Mouse (Mus musculus) induced T-regulatory cell, adult 2 months (primary cell): ENCODE measurements around the gene Tpk1.
"Not testable (repeated sequence)": the region's sequence is repeated elsewhere in the genome, so short reads cannot be mapped to it uniquely, and the experiment has no call there.

Source experiments
- DNase-seq: peaks from one replicate; pipeline ENCODE4 v3.0.0-alpha.2; 2012; ENCODE audit warnings: low read depth

Tpk1 gene

GRCm38 (mm10) chr6:43640621-43641020, 25.5 kb downstream of the Tpk1 start:
- no peak for DNase-seq

- DNase-seq: no peak
Measured at GRCm38 (mm10) chr6:43638865-43639264, 27.2 kb downstream of the Tpk1 start.

GRCm38 (mm10) chr6:43638119-43638518, 28.0 kb downstream of the Tpk1 start:
- no peak for DNase-seq

- peak; percentile 25 for DNase-seq
Measured at GRCm38 (mm10) chr6:43636980-43637638, 29.0 kb downstream of the Tpk1 start.

GRCm38 (mm10) chr6:43633308-43633963, 32.6 kb downstream of the Tpk1 start:
- DNase-seq: no peak

GRCm38 (mm10) chr6:43632871-43633270, 33.2 kb downstream of the Tpk1 start:
- no peak for DNase-seq

- not testable (repeated sequence) for DNase-seq
Measured at GRCm38 (mm10) chr6:43623448-43623847, 42.6 kb downstream of the Tpk1 start.

- no peak for DNase-seq
Measured at GRCm38 (mm10) chr6:43619258-43619657, 46.8 kb downstream of the Tpk1 start.

- no peak for DNase-seq
Measured at GRCm38 (mm10) chr6:43611770-43612169, 54.3 kb downstream of the Tpk1 start.

GRCm38 (mm10) chr6:43590841-43591541, 75.1 kb downstream of the Tpk1 start:
- DNase-seq: no peak

GRCm38 (mm10) chr6:43585274-43585673, 80.8 kb downstream of the Tpk1 start:
- no peak for DNase-seq

- DNase-seq: no peak
Measured at GRCm38 (mm10) chr6:43581809-43582208, 84.3 kb downstream of the Tpk1 start.

- DNase-seq: no peak
Measured at GRCm38 (mm10) chr6:43567885-43568284, 98.2 kb downstream of the Tpk1 start.

GRCm38 (mm10) chr6:43562474-43562873, 103.6 kb downstream of the Tpk1 start:
- DNase-seq: no peak

GRCm38 (mm10) chr6:43551410-43551809, 114.7 kb downstream of the Tpk1 start:
- DNase-seq: no peak

- DNase-seq: no peak
Measured at GRCm38 (mm10) chr6:43546537-43546936, 119.5 kb downstream of the Tpk1 start.

- DNase-seq: no peak
Measured at GRCm38 (mm10) chr6:43537252-43537870, 128.7 kb downstream of the Tpk1 start.

- DNase-seq: no peak
Measured at GRCm38 (mm10) chr6:43535459-43535858, 130.6 kb downstream of the Tpk1 start.

GRCm38 (mm10) chr6:43533323-43533722, 132.8 kb downstream of the Tpk1 start:
- no peak for DNase-seq

- DNase-seq: peak; percentile 2
Measured at GRCm38 (mm10) chr6:43532822-43533221, 133.3 kb downstream of the Tpk1 start.

- DNase-seq: no peak
Measured at GRCm38 (mm10) chr6:43531996-43532395, 134.1 kb downstream of the Tpk1 start.

- no peak for DNase-seq
Measured at GRCm38 (mm10) chr6:43528996-43529395, 137.1 kb downstream of the Tpk1 start.

- no peak for DNase-seq
Measured at GRCm38 (mm10) chr6:43525028-43525427, 141.1 kb downstream of the Tpk1 start.
